Mouse (Mus musculus): ENCODE data around the gene Tfeb. TPM values are rescaled to one million over a fixed set of nuclear protein-coding genes. Genes with fewer than 3 reads are reported as not detected.

Tfeb gene
- total RNA-seq, 2 experiments from 2014 or later, result 11.2 to 11.9 TPM

DNA sequence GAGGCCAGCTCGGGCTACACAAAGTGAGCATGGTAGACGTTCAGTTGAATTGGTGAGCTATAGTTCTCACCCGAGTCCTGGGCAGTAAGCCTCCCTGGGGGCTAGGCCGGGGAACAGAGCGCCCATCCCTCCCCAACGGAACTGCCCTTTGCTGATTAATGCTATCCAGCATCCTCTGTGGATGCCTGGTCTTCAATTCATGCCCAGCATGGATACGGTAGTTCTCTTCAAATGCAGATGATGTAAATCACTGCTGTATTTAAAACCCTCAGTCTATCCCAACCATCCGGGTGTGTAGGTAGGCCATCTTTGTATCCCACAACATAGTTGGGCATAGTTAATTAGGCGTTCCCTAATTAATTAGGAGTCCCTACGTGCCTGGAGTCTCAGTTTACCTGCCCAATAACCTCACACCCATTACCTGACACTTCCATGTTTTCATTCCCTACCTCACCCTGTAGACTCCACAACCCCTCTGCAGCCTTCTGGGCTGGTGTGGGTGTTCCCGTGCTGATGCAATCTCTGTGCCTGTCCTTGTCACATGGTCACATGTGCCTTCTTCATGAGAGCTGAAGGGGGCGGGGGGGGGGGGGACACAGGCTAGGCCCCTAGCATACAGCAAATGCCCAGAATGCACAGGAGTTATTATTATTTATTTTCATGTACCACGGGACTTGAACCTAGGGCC, 81.4 kb downstream of the Tfeb start:
- DNase-seq (ENCODE audit: low spot score in 2 of 2), result no peak

DNA sequence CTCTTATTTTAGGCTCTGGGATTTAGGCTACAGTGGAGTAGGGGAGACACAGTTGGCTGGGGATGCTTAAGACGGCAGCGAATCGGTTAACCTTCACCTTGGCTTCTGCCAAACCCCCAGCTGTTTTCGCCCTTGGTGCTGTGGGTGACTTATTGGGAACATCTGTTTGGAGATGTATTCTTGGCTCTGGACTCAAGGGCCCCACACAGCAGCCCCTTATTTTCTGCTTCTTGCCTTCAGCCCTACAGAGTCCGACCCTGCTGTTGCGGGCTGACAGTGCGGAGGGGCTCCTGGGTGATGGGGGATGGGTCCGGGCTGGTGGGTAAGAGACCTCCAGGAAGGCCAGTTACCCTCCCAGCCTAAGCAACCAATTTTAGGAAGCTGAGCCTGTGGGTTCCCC, 84.5 kb downstream of the Tfeb start:
- DNase-seq (ENCODE audit: low spot score in 2 of 2), result no peak

DNA sequence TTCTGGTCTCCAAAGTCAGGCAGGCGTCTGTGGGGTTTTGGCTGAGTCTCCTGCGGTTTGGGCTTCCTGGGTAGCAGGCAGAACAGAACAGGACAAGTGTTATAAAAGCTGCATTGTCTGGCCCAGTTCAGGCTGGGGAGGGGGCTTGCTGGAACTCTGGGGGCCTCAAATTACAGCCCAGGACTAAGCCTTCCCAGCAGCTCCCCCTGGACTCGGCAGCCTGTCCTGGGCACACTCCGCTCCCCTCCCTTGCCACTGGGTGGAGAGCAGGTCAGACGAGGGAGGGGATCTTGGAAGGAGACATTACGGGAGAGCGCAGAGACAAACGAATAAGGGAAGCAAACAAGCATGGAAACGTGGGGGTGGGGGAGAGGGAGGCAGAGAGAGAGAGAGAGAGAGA, 94.3 kb downstream of the Tfeb start:
- DNase-seq (ENCODE audit: low spot score in 2 of 2), result no peak

DNA sequence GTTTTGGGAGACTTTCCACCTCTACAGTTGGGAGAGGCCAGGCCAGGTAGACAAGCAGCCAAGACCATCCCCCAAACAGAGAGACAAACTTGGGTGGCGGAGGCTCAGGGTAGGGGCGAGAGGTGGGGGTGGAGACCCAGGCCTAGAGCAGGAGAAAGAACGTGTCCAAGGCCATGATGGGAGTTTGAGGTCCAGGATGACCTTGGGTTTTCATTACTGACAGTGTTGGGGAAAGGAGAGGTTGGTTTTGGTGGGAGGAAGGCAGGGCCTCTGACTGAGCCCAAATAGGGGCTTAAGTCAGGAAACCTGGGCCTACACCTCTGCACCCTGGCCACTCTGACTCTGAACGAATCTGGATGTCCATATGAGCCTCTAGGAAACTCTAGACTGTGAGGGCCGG, 94.9 kb downstream of the Tfeb start:
- DNase-seq (ENCODE audit: low spot score in 2 of 2), result no peak

DNA sequence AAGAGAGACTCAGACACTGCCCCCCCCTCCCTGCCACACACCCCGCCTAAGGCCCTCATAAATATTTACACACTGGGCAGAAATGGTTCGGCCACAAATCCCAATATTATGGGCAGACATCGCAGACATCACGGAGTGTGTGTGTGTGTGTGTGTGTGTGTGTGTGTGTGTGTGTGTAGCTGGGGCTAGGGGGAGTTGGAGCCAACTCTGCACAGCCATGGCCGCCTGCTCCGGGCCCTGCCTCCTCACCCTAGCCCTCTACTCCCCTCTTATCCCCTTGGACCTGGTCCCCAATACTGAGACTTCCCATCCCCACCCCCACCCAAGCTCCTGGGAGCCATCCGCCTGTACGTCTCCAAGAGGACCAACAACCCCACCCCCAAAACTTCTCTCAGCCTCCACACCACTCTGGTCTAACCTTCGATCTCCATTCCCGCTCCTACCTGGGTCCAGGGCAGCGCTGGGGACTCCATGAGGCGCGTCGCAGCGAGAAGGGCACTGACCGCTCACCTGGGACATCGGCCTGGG, 95.7 kb downstream of the Tfeb start:
- DNase-seq (ENCODE audit: low spot score in 2 of 2), result no peak

DNA sequence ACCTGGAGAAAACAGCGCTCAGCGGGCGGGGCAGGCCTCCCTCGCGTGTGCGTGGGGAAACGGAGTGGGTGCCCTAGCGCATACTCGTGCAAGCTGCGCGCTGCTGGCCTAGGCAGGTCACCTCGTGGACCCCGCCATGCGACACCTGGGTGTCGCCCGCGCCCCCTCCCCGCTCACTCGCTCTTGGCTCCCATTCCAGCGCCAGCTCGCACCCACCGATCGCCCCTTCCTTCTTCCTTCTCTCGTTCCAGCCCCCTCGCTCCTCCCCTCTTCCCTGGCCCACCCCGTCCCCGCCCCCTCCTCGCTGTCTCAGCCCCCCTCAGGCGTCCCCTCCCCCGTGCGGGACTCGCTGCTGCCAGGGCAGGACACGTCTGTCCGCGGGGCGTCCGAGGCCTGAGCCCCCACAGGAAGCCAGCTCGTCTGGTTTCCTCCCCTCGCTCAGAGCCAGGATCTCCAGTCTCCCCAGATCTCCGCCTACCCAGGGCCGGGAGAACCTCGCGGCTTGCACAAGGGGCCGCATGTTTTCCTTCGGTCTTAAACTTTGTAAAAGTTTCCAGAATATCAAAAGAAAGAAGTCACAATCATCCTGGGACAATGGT, 96.3 kb downstream of the Tfeb start:
- no peak for DNase-seq (ENCODE audit: low spot score in 2 of 2)

DNA sequence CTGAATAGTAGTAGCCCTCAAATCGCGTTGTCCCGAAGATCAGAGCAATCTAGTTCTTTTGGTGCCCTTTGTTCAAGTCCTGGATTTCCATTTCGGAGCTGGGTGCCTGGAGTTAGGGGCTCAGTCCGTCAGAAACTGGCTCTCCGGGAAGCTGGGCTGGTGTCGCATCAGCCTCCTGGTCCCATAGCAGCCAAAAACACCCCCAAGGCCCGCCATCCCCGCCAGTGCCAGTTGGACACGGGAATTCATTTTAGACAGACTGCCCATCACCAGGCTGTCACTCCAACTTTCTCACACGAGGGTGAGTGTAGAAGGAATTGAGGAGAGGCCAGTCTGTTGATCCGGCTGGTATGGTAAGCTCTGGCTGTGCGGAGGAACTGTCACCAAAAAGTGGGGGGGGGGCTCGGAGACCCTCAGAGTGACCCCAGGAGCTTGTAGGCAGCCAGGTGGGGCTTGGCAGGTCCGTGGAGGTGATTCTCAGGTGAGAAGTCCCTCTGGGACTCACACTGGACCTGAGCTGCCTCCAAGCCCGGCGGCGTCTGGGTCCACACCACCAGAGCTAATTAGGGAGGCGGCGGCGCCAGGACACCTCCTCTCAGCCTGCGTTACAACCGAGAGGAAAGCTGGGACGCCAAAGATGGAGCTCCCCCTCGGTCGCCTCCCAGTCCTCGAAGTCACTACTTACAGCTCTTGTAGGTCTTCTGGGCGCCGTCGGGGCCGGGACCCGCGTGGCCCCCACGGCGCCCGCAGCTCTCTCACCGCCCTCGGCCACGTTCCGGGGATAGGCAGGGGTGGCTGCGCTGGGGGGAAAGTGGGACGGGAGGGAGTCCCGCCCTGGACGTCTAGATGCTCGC, 97.0 kb downstream of the Tfeb start:
- DNase-seq (ENCODE audit: low spot score in 2 of 2), result no peak

DNA sequence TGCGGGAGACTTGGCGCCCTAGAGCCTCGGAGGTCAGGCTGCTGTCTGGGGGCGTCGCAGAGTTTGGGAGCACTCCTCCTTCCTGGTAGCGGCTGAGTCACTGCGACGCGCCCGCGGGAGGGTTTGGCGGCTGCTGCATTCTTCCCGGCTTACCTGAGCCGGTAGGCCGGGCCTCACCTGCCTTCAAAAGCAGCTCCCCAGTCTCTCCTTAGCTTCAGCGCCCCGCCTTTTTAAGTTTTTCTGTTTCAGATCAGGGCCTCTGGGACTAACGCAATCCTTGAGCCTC, 97.6 kb downstream of the Tfeb start, which contains the start of gene Mdfi:
Gene Mdfi (minus strand): TSS at position 210 of the 286 bp plus-strand sequence.
- no peak for DNase-seq (ENCODE audit: low spot score in 2 of 2)

DNA sequence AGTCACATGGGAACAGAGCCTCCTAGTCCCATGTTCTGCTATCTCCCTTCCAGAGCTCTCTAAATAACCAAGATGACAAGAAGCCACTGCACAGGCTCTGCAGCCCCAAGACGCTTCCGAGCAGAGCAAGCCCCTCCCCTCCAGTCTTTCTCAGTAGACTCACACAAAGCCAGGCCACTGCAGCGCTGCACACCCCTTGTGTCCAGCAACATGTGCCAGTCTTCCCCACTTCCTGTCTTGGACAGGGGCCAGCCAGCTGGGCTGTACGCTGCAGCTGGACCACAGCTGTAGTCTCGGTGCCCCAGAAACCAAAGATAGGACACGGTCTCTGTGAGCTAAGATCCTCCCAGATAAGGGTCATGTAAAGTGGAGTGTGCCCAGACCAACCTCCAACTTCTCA, 101.0 kb downstream of the Tfeb start:
- no peak for DNase-seq (ENCODE audit: low spot score in 2 of 2)

DNA sequence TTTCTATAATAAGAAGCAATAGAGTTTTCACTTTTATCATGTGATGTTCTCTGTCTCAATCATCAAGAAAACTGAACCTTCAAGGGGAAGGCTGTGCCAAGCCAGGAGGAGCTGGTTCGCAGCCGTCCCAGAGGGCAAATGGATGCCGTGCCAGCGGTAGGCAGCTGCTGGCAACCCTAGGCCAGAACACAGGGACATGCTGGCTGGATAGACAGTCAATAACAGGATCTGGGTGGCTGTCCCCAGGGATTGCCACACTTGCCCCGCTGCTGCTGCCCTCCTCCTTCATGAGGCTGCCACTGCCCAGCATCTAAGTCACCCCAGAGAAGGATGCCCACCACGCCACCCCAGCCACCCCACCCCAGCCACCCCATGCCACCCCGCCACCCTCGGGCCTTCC, 104.7 kb downstream of the Tfeb start:
- no peak for DNase-seq (ENCODE audit: low spot score in 2 of 2)

Other genes with a start within 250 kb of the Tfeb start
- gene Taf8, start 234.7 kb upstream of the Tfeb start, total RNA-seq (2021), result 10 to 100 TPM; 19.1 to 23.9 TPM
- gene Ccnd3, start 232.0 kb upstream of the Tfeb start, total RNA-seq (2021), result 10 to 100 TPM; 43.4 to 43.6 TPM
- gene Bysl, start 125.5 kb upstream of the Tfeb start, total RNA-seq (2021), result 10 to 100 TPM; 19.4 to 19.5 TPM
- 10 to 100 TPM; 33.4 to 36.9 TPM for gene Med20, start 125.4 kb upstream of the Tfeb start, total RNA-seq (2021)
- gene Gm20517, start 125.4 kb upstream of the Tfeb start, total RNA-seq (2021), result 1 to 10 TPM; 4.2 to 5.8 TPM
- gene Usp49, start 106.3 kb upstream of the Tfeb start, total RNA-seq (2021), result 10 to 100 TPM in 1 of 2 experiments, 1 to 10 TPM in 1; 9.7 to 10.8 TPM
- 100 to 1,000 TPM; 220 to 222 TPM for gene Tomm6, start 48.6 kb upstream of the Tfeb start, total RNA-seq (2021)
- gene Frs3, start 48.0 kb upstream of the Tfeb start, total RNA-seq (2021), result 10 to 100 TPM; 26.0 to 29.8 TPM
- 1 to 10 TPM; 4.3 to 4.7 TPM for gene Gm21981, start 42.6 kb upstream of the Tfeb start, total RNA-seq (2021)
- gene Prickle4, start 42.3 kb upstream of the Tfeb start, total RNA-seq (2021), result 1 to 10 TPM; 2.3 to 3.4 TPM
- not detected for gene Pgc, start 10.2 kb upstream of the Tfeb start, total RNA-seq (2021)
- gene Mdfi, start 97.7 kb downstream of the Tfeb start, total RNA-seq (2021), result under 1 TPM; 0.56 to 0.57 TPM
- 10 to 100 TPM; 49.7 to 56.1 TPM for gene Foxp4, start 187.6 kb downstream of the Tfeb start, total RNA-seq (2021)